Mouse (Mus musculus) urinary bladder, adult 2 months (tissue): ENCODE measurements around the gene Uqcr10. TPM values are rescaled to one million over a fixed set of nuclear protein-coding genes. Genes with fewer than 3 reads are reported as not detected.
"Not testable (repeated sequence)": the region's sequence is repeated elsewhere in the genome, so short reads cannot be mapped to it uniquely, and the experiment has no call there.

Experiments used
- DNase-seq: peaks from one replicate; pipeline ENCODE4 v3.0.0; 2022; ENCODE audit warnings: low spot score
- polyA plus RNA-seq: library from polyadenylated mRNA; depleted of rRNA; stranded (reverse); fragments of >200 nt; gene quantifications from 2 replicates; pipeline ENCODE4 v1.2.3, GENCODE M21; 2012

Uqcr10 gene
- polyA plus RNA-seq, 1 experiment, result 1,175 TPM

GRCm38 (mm10) chr11:4715596-4715995 is 11.5 kb upstream of the Uqcr10 start:
- no peak for DNase-seq

DNA sequence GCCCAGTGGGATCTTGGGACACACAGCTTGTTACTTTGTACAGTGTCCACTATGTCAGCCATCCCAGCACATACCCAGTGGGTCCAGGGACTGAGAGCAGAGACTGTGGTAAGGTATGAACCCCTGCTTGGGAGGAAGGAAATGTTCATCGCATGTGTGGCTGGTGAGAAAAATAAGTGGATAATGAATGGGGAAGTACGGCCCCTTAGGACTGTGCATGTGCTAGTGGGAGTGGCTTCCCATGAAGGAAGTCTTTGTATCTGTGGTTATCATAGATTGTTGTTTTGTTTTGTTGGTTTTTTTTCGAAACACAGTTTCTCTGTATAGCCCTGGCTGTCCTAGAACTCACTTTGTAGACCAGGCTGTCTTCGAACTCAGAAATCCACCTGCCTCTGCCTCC is 10.6 kb upstream of the Uqcr10 start:
- DNase-seq, result no peak

- no peak for DNase-seq
Observed at GRCm38 (mm10) chr11:4712822-4713221, 8.7 kb upstream of the Uqcr10 start.

DNA sequence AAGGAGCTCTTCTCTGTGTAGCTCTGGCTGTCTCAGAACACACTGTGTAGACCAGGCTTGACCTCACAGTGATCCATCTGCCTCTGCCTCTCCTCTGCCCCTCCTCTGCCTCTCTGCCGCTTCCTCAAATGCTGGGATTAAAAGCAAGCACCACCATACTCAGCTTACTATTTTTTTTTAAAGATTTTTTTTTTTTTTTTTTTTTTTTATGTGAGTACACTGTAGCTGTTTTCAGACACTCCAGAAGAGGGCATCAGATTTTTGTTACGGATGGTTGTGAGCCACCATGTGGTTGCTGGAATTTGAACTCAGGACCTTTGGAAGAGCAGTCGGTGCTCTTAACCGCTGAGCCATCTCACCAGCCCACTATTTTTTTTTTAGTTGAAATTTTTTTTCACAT is 6.0 kb upstream of the Uqcr10 start:
- DNase-seq, result not testable (repeated sequence)

DNA sequence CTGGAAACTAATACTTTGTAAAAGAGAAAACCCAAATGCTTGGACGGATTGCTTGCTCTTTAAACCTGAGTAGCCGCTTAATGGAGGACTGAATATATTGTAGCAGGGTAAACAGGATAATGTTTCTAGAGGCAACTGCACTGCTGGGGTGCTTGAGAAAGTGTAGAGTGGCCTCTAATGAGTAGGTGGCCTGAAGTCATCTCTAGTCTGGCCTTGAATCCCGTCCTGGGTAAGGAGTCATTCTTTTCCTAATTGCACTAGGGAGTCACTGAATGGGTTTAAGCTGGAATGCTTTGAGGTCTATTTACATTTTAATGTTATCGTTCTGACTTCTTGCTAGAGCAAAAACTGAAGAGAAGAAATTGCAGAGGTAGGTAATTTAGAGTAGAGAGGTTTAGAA is 1.0 kb upstream of the Uqcr10 start:
- no peak for DNase-seq

DNA sequence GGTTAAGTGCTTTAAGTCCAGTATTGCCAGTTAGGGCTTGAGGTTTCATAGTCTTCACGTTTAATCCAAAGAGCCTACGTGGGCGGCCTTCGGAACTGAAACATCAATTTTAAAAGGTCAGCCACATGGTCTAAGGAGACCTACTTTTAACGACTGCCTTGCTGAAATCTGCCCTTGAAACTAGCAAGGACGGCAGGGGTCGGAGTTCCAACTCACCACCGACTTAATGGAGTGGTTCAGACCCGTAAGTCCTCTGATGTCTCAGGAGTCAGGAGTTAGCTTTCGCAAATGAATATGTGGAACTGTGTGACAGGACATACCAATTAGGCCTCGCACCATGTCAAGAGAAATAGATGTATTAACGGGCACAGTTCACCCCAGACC is 462 bp downstream of the Uqcr10 start:
- no peak for DNase-seq

DNA sequence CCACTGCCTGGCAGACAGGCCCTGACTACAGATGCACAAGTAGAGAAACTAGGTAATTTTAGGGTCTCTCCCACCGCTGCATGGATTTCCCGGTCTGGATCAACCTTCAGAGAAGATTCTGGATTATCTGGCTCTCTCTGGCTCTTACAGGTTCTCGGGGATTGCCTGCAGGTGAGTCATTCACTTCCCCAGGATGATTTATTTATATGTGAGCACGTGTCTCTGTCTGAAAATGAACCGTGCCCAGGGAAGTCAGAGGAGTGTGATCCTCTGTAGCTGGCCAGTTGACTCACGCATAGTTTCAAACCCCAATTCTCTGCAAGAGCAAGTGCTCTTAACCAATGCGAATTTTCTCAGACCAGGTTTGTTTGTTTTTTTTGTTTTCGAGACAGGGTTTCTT is 3.4 kb downstream of the Uqcr10 start:
- no peak for DNase-seq

GRCm38 (mm10) chr11:4697043-4697983 is 6.8 kb downstream of the Uqcr10 start:
- no peak for DNase-seq

DNA sequence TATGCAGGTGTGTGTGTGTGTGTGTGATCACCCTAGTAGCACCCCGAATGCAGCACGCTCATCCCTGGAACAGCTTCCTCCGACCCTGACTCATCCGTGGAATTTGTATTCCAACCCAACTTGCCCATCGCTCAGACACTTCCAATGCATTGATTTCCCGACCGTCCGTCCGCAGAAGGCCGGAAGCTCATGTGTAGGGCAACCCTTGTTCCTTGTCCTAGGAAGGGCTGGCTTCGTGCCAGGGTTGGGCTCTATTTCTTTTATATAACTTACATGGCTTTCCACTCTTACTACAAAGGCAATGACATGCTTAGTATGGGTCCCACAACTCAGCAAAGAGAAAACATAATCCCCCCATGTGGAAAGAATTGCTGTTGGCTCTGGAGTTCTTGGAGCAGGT is 12.0 kb downstream of the Uqcr10 start:
- DNase-seq, result no peak

- DNase-seq, result no peak
Observed at GRCm38 (mm10) chr11:4691213-4691612, 12.9 kb downstream of the Uqcr10 start.

DNA sequence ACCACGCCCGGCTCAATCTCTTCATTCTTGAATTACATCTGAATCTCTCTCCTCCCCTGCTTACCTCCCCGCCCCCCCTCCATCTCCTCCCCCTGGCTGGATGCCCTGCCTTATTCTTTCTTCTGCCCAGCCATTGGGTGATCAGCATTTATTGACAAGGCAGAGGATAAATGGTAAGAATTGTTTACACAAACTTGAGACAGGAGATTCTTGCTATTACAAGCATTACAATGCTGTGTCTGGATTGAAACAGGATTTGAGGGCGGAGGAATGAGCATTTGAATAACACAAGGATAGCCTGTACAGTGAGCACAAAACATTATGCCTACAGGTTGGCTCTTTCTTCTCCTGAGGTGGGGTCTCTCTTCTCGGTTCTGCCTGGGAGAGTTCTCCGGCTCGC is 13.8 kb downstream of the Uqcr10 start:
- no peak for DNase-seq

GRCm38 (mm10) chr11:4688632-4689380 is 15.3 kb downstream of the Uqcr10 start:
- DNase-seq, result no peak

DNA sequence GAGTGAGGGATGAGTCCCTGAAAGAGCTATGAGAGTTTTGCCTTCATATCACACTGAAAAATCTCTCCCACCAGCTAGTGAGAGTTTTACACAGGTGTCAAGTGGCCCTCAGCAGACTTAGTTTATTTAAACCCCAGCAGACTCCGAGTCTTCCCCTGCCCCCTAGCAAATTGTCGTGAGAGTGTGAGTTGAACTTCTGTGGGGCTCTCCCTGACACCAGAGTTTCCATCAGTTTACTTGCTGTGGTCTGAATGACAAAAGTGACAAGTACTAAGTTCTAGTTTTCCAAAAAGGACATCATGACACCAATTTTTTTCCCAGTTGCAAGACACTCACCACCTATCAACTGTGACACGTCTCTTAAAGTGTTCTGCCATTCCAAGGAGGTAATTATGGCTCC is 16.3 kb downstream of the Uqcr10 start:
- DNase-seq, result no peak

DNA sequence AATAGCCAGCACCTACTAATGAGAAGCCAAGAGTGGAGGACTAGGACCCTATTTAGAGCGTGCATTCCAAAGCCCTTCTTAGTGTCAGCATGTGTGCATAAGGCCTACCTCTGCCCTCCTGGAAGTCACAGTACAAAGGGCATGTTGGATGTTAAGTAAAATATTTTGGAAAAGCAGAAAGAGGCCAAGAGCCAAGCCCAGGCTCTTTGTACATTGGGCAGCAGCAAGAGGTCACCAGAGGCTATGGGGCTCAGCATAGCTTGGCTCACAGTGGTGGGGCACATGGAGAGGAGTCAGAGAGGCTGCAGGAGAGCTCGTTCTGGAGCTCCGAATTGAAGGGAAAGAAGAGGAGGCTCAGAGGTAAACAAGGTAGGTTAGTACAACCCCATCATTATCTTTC is 17.1 kb downstream of the Uqcr10 start:
- DNase-seq, result no peak

DNA sequence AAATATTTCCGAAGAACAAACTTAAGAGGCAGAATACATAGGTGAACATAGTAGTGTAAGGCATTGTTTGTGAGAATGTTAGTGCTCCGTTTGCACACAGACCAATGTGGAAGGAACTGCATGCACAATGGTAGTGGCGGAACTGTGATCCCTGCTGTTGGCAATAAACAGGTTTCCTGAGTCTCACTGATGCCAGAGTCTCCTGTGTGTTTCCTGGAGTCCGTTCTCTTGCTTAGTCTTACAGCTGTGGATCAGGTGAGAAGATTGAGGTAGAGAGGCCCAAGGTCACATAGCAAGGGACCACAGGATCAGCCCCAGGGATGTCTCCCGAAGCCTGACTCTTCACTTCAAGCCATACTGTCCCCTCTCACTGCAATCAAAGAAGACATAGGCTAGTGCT is 18.6 kb downstream of the Uqcr10 start:
- DNase-seq, result no peak

GRCm38 (mm10) chr11:4685071-4685470 is 19.1 kb downstream of the Uqcr10 start:
- no peak for DNase-seq

DNA sequence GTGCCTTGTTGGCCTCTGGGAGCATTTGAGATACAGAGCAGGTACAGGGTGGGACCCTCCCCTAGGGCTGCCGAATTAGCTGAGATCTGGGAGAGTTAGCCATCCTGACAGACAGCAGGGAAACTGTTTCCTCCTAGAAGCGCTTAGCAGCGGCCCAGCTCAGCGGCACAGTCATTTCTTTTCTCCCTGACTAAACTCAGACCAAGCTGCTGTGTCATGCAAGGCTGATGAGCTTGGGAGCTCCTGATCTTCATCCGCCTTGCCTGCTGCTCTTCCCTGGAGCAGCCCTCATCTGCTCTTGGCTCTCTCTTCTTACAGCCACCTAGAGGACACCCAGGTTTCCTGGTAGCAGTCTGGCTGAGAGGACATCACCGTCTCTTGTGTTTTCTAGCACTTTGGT is 20.0 kb downstream of the Uqcr10 start:
- no peak for DNase-seq

- no peak for DNase-seq
Observed at GRCm38 (mm10) chr11:4683516-4683915, 20.6 kb downstream of the Uqcr10 start.

DNA sequence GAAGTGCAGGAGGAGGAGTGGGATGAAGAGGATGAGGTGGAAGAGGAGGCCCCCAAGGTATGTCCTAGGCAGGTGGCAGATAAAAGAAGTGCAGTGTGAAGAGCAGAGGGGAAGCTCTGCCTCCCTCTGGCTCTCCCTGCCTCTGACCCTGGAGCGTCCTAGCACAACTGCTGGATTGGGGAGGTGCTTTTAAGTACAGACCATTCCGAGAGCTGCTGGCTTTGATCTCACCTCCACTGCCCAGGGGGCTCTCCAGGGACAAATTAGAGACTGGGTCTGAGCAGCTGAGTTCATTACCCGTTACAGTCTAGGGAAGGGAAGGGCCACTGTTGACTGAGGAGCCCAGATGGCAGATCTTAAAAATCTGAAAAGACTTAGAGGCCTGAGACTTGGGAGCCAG is 24.0 kb downstream of the Uqcr10 start:
- DNase-seq, result no peak

DNA sequence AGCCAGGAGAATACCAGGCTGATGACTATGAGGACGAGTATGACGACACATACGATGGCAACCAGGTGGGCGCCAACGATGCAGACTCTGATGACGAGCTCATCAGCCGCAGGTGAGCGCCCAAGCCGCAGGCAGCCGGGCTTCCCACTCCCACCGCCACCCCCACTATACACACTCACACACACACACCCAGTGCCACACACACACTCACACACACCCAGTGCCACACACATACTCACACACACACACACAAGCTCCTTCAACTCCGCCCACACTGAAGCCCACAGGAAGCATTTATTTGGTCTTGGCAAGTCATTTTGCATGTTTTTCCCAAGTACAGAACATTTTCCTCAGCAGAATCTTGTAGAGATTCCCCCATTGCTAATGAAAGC is 24.7 kb downstream of the Uqcr10 start:
- no peak for DNase-seq

DNA sequence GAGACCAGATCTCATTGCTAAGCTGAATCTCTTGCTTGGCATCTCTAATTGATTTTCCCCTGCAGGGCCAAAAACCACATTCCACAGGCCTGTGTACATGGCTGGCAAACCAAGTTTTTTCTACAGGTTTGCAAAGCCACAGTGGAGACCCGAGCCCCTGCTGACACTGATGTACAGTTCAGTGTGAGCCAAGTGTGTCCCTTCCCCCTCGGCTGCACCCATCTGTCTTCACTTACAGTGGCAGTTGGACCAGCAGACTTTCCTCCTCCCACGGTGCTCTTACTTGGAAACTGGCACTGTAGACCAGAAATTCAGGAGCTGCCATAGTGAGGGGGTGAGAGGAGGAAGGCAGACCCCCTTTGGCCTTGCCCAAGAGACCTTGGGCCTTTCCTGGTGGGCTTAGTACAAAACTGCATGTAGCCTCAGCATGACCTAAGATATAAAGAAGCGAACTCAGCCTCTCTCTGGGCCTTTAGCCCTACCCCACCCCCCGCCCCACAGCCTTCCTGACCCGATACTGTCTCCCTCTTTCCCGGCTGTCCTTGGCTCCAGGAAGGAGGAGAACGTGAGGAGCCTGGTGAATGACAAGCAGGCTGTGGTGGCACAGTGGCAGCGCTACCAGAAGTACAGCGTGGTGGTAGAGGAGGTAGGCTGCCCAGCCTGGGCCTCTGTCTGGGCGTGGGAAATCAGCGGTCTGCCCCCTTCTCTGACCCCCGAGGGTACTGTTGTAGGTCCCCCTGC is 25.3 kb downstream of the Uqcr10 start:
- DNase-seq, result no peak

- no peak for DNase-seq
Observed at GRCm38 (mm10) chr11:4677250-4677872, 26.8 kb downstream of the Uqcr10 start.
